Mouse (Mus musculus): ENCODE results near the gene Nova2. TPM values are rescaled to one million over a fixed set of nuclear protein-coding genes. Genes with fewer than 3 reads are reported as not detected.

Nova2 gene
- total and polyA plus RNA-seq, 3 experiments = 1.7 to 5.1 (median 4.3) TPM

DNA sequence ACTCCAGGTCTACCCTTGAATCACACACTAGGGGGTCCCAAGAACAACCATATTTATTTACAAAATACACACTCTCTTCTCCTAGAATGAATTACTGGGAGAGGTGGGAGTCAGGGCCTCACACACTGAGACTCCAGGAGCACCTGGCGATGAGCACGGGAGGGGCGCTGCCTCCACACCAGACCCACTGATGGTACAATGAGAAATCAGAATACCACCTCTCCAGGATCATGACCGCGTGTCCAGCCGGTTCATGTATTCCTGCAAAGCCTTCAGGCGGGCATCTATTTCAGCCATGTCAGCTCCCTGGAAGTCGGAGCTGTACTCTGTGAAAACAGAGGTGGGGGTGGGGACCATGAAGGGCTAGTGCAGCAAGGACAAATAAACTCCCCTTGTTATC lies 34.8 kb upstream of the Nova2 start:
- H3K27me3 ChIP-seq (ENCODE audit: control insufficient read depth, insufficient read depth, low read length) = peaks cover 3% of the 10 kb centered on the region
- H3K4me3 ChIP-seq = no peak overlapping the region
- intact Hi-C loops (cut with DNase I) = no loop called here
- H3K9ac ChIP-seq (ENCODE audit: low read depth, low read length) = no peak overlapping the region
- TF ChIP-seq POLR2A (IDR thresholded peaks at IDR 0.05; ENCODE audit: insufficient read depth, low read depth, low read length) (no peak), CTCF (IDR thresholded peaks at IDR 0.05) (no peak), EP300 (IDR thresholded peaks at IDR 0.05; ENCODE audit: insufficient read depth, low read depth, low read length) (no peak)
- peaks cover 2% of the 10 kb centered on the region for H3K4me1 ChIP-seq (ENCODE audit: control insufficient read depth, insufficient read depth, low read length)
- H3K36me3 ChIP-seq (ENCODE audit: control insufficient read depth, insufficient read depth, low read length) = no peaks in the 10 kb centered on the region
- 92% methylated on average over 8 of the region's 8 CpGs for WGBS
- H3K79me2 ChIP-seq (replicated peaks; ENCODE audit: control insufficient read depth, insufficient read depth, low read length) = no peaks in the 10 kb centered on the region
- H3K27ac ChIP-seq = no peak overlapping the region
- DNase-seq = no peak

DNA sequence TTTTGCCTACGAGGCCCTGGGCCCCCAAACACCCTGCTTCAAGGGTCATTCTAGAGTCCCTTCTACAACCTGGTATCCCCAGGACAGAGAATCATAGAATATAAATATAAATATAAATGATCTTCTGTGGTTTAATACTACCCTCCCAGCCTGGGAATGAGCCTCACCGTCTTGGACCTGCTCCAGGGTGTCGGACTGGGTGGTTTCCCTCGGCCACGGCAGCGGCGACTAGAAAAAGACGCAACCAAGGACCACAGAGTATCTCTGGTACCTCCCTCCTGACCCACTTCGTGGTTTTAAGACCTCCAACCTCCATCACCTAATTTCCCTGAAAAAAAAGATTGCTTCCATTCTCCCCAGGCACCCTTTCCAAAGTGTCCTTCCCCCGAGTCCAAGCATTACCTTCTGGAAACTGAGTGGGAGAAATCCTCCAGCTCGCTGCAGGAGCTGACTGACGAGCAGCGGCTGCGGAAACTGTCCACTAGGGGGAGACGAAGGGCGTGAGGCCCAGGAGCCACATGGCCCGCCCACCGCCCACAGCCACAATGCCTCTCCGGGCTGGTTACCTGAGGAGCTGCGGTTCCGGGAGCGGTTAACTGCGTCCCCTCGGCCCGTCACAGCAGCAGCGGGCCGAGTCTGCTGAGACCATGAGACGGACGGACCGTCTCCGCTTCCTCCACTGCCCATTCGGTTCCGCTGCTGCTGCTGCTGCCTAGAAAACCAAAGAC lies 33.7 kb upstream of the Nova2 start:
- intact Hi-C loops (cut with DNase I) = no loop called here
- Histone ChIP-seq H3K36me3 (ENCODE audit: control insufficient read depth, insufficient read depth, low read length) (no peaks in the 10 kb centered on the region), H3K9ac (ENCODE audit: low read depth, low read length) (peak overlapping the region; percentile 60), H3K79me2 (replicated peaks; ENCODE audit: control insufficient read depth, insufficient read depth, low read length) (no peaks in the 10 kb centered on the region), H3K4me1 (ENCODE audit: control insufficient read depth, insufficient read depth, low read length) (peaks cover 4% of the 10 kb centered on the region), H3K27ac (no peak overlapping the region), H3K4me3 (peak overlapping the region; percentile 33), H3K27me3 (ENCODE audit: control insufficient read depth, insufficient read depth, low read length) (peaks cover 3% of the 10 kb centered on the region)
- DNase-seq = peak; percentile 83 to 87
- no peak for TF ChIP-seq EP300 (IDR thresholded peaks at IDR 0.05; ENCODE audit: insufficient read depth, low read depth, low read length)
- peak; percentile 99; the same call in 1 of the 2 replicates for TF ChIP-seq CTCF (IDR thresholded peaks at IDR 0.05)
- WGBS = 19% methylated on average over 33 of the region's 33 CpGs

DNA sequence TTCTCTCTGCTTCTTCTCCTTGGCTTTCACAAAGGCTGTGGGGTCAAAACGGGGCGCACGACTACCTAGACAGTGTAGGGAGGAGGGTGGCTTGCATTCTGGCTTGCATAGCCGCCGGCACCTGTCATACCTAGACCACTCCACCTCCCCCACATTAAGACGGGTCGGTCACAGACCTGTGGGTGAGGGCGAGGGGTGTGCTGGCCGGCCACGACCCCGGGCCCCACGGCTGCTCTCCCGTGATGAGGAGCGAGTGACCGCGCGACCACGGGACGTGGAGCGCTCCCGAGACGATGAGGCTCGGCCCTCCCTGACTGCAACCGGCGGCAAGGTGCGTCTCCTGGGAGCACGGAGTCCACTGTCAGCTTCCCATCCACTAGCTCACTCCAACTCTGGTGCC lies 32.7 kb upstream of the Nova2 start:
- H3K36me3 ChIP-seq (ENCODE audit: control insufficient read depth, insufficient read depth, low read length) = no peaks in the 10 kb centered on the region
- TF ChIP-seq CTCF (IDR thresholded peaks at IDR 0.05) (no peak), EP300 (IDR thresholded peaks at IDR 0.05; ENCODE audit: insufficient read depth, low read depth, low read length) (no peak), POLR2A (IDR thresholded peaks at IDR 0.05; ENCODE audit: insufficient read depth, low read depth, low read length) (no peak)
- no peak overlapping the region for H3K27ac ChIP-seq
- no peaks in the 10 kb centered on the region for H3K79me2 ChIP-seq (replicated peaks; ENCODE audit: control insufficient read depth, insufficient read depth, low read length)
- no peak overlapping the region for H3K4me3 ChIP-seq
- DNase-seq = no peak
- WGBS = 43% methylated on average over 27 of the region's 27 CpGs
- peaks cover 3% of the 10 kb centered on the region for H3K27me3 ChIP-seq (ENCODE audit: control insufficient read depth, insufficient read depth, low read length)
- no peak overlapping the region for H3K9ac ChIP-seq (ENCODE audit: low read depth, low read length)
- intact Hi-C loops (cut with DNase I) = no loop called here
- peaks cover 4% of the 10 kb centered on the region for H3K4me1 ChIP-seq (ENCODE audit: control insufficient read depth, insufficient read depth, low read length)

DNA sequence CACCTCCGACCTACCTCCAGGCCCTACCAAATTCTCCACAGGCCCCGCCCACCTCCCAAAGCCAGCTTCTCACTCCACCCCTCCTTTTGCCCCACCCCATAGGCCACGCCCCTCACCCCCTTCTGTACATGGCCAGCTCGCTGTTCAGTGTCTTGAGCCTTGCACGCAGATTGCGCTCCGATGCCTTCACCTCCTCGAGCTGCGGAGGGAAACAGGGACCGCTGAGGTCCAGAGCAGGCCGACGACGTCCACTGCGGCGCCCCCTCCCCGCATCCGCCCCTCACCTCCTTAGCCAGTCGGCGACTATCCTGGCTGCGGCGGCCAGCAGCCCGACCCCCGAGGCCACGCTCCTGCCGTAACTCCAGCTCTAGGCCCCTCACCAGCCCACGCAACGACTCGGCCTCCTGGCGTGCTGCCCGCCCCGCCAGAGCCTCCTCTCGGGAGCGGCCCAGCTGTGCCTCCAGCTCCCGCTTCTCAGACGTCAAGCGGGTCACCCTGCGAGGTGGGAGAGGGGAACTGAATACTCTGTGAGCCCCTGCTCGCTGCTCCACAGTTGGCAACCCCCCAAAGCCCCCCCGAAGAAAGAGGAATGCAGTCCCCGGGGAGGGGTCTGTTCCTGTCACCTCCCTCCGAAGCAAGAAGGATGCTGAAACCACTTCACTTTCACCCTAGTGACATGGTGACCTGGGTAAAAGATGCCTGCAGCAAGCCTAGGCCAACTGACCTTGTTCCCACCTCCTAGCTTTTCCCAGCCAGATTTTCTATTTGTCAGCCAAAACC lies 31.8 kb upstream of the Nova2 start:
- 7% methylated on average over 40 of the region's 41 CpGs for WGBS
- H3K27ac ChIP-seq = no peak overlapping the region
- H3K9ac ChIP-seq (ENCODE audit: low read depth, low read length) = peak overlapping the region; percentile 51
- no peaks in the 10 kb centered on the region for H3K36me3 ChIP-seq (ENCODE audit: control insufficient read depth, insufficient read depth, low read length)
- H3K4me3 ChIP-seq = peak overlapping the region; percentile 38
- no peak for TF ChIP-seq EP300 (IDR thresholded peaks at IDR 0.05; ENCODE audit: insufficient read depth, low read depth, low read length)
- TF ChIP-seq POLR2A (IDR thresholded peaks at IDR 0.05; ENCODE audit: insufficient read depth, low read depth, low read length) = no peak
- TF ChIP-seq CTCF (IDR thresholded peaks at IDR 0.05) = no peak
- H3K4me1 ChIP-seq (ENCODE audit: control insufficient read depth, insufficient read depth, low read length) = peaks cover 4% of the 10 kb centered on the region
- H3K27me3 ChIP-seq (ENCODE audit: control insufficient read depth, insufficient read depth, low read length) = peaks cover 3% of the 10 kb centered on the region
- peak; percentile 48 to 67 for DNase-seq
- intact Hi-C loops (cut with DNase I) = no loop called here
- H3K79me2 ChIP-seq (replicated peaks; ENCODE audit: control insufficient read depth, insufficient read depth, low read length) = no peaks in the 10 kb centered on the region

DNA sequence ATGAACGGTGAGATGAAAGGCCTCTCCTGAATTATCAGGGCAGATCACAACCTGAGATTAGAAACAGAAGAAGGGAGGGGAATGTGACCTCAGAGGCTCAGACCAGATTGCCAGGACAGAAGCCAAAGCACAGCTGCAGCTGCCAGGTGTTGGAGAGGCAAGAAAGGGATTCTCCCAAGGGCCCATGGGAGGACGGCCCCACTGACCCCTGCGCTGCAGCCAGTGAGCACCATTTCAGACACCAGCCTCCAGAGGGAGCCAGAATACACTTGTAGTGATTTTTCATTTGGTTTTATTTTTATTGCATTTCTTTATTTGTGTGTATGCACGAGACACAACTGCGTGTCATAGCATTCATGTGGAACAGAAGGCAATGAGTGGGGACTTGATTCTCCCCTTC lies 29.2 kb upstream of the Nova2 start:
- 14% methylated on average over 5 of the region's 5 CpGs for WGBS
- peaks cover 4% of the 10 kb centered on the region for H3K4me1 ChIP-seq (ENCODE audit: control insufficient read depth, insufficient read depth, low read length)
- TF ChIP-seq CTCF (IDR thresholded peaks at IDR 0.05) = peak; percentile 85
- TF ChIP-seq POLR2A (IDR thresholded peaks at IDR 0.05; ENCODE audit: insufficient read depth, low read depth, low read length) = no peak
- TF ChIP-seq EP300 (IDR thresholded peaks at IDR 0.05; ENCODE audit: insufficient read depth, low read depth, low read length) = no peak
- intact Hi-C loops (cut with DNase I) = loop anchor here (2.0 to 5.0 kb wide), 3 partner anchors 70 to 110 kb away; partner anchors contain the start of gene Mypop
- peaks cover 3% of the 10 kb centered on the region for H3K27me3 ChIP-seq (ENCODE audit: control insufficient read depth, insufficient read depth, low read length)
- H3K79me2 ChIP-seq (replicated peaks; ENCODE audit: control insufficient read depth, insufficient read depth, low read length) = no peaks in the 10 kb centered on the region
- H3K36me3 ChIP-seq (ENCODE audit: control insufficient read depth, insufficient read depth, low read length) = no peaks in the 10 kb centered on the region
- DNase-seq = peak in 1 of 2 experiments; percentile 49
- H3K9ac ChIP-seq (ENCODE audit: low read depth, low read length) = no peak overlapping the region
- H3K4me3 ChIP-seq = no peak overlapping the region
- no peak overlapping the region for H3K27ac ChIP-seq

DNA sequence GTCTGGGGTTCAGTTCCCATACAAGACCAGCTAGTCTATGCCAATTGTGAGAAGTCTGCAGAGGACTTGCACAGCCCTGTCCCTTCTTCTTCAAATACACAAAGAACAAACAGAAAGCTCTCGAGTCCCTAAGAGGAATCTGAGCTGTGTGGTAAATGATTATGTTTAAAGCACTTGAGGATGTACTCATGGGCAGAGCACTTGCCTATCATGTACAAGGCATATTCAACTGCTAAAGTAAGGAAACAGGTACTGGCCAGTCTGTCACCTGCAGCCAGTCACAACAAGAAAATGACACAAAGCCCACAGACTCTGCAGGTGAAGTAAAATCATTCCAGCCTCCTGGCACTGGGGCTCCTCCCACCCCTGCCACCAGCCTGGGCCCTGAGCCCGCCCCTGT lies 25.2 kb upstream of the Nova2 start:
- 89% methylated on average over 2 of the region's 2 CpGs for WGBS
- intact Hi-C loops (cut with DNase I) = no loop called here
- H3K36me3 ChIP-seq (ENCODE audit: control insufficient read depth, insufficient read depth, low read length) = no peaks in the 10 kb centered on the region
- no peak for TF ChIP-seq POLR2A (IDR thresholded peaks at IDR 0.05; ENCODE audit: insufficient read depth, low read depth, low read length)
- no peak for TF ChIP-seq CTCF (IDR thresholded peaks at IDR 0.05)
- no peak for TF ChIP-seq EP300 (IDR thresholded peaks at IDR 0.05; ENCODE audit: insufficient read depth, low read depth, low read length)
- peaks cover 2% of the 10 kb centered on the region for H3K4me1 ChIP-seq (ENCODE audit: control insufficient read depth, insufficient read depth, low read length)
- no peak overlapping the region for H3K27ac ChIP-seq
- DNase-seq = no peak
- no peak overlapping the region for H3K4me3 ChIP-seq
- H3K9ac ChIP-seq (ENCODE audit: low read depth, low read length) = no peak overlapping the region
- no peaks in the 10 kb centered on the region for H3K79me2 ChIP-seq (replicated peaks; ENCODE audit: control insufficient read depth, insufficient read depth, low read length)
- no peaks in the 10 kb centered on the region for H3K27me3 ChIP-seq (ENCODE audit: control insufficient read depth, insufficient read depth, low read length)

All from heart, adult 2 months (tissue).